Mouse (Mus musculus) c-Kit-positive CD71-negative TER-119-negative erythroid progenitor cells, embryonic 14.5 days (primary cell): ENCODE measurements around the gene Rbfox2.
"Not testable (repeated sequence)": the region's sequence is repeated elsewhere in the genome, so short reads cannot be mapped to it uniquely, and the experiment has no call there.

Experiments used
- DNase-seq: peaks from one replicate; pipeline ENCODE4 v3.0.0-alpha.2; 2013; ENCODE audit warnings: low read depth

The Rbfox2 gene

DNA sequence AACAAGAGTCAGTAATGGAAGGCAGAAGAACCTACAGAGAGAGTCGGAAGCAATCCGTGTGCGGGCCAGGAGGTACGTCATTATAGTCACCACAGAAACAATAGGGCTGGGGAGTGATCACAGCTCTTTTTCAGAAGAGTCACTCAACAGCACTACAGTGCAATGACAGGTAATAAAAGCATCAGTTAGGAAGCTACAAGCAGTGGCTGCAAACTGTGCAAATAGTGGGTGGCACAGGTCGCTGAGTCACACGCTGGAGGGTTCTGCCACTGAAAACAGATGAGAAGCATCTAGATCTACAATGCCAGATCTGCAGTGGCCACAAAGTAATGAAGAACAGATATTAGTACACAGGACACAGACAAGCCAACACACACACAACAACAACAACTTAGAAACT is 32.9 kb downstream of the Rbfox2 start:
- DNase-seq, result no peak

- DNase-seq, result no peak
Measured at GRCm38 (mm10) chr15:77271285-77271684, 35.5 kb downstream of the Rbfox2 start.

DNA sequence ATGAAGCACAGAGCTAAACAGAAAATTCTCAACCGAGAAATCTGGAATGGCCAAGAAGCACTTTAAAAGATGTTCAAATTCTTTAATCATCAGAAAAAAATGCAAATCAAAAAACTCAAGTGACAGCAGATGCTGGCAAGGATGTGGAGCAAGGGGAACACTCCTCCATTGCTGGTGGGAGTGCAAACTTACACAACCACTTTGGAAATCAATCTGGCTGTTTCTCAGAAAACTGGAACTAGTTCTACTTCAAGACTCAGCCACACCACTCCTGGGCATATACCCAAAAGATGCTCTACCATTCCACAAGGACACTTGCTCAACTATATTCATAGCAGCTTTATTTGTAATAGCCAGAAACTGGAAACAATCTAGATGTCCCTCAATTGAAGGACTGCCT is 37.3 kb downstream of the Rbfox2 start:
- DNase-seq, result not testable (repeated sequence)

GRCm38 (mm10) chr15:77268415-77268814 is 38.4 kb downstream of the Rbfox2 start:
- DNase-seq, result no peak

DNA sequence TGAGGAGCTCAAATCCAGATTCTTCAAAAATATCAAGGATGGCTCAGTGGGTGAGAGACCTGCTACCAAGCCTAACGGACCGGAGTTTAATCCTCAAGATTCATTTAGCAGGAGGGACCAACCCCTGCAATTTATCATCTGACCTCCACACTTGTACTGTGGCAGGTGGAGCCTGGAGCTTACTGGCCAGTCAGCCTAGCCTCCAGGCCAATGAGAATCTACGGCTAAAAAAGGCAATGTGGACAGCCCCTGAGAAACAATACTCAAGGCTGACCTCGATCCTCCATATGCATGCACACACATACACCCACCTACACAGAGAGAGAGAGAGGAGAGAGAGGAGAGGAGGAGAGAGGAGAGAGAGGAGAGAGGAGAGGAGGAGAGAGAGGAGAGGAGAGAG is 41.5 kb downstream of the Rbfox2 start:
- DNase-seq, result no peak

- DNase-seq, result no peak
Measured at GRCm38 (mm10) chr15:77264314-77264713, 42.5 kb downstream of the Rbfox2 start.

DNA sequence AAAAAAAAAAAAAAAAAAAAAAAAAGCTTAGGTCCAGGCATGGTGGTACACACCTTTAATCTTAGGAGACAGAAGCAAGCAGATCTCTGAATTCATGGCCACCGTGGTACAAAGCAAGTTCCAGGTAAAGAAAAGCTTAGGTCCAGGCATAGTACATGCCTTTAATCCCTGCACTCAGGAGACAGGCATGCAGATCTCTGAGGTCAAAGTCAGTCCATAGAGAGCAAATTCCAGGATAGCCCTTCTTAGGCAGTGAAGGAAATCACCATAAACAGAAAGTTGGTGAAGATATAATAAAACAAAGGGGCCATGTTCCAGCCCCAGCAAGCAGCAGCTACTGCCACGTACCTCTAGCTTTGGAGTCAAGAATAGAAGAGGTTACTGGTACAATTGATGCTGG is 44.0 kb downstream of the Rbfox2 start:
- DNase-seq, result no peak

DNA sequence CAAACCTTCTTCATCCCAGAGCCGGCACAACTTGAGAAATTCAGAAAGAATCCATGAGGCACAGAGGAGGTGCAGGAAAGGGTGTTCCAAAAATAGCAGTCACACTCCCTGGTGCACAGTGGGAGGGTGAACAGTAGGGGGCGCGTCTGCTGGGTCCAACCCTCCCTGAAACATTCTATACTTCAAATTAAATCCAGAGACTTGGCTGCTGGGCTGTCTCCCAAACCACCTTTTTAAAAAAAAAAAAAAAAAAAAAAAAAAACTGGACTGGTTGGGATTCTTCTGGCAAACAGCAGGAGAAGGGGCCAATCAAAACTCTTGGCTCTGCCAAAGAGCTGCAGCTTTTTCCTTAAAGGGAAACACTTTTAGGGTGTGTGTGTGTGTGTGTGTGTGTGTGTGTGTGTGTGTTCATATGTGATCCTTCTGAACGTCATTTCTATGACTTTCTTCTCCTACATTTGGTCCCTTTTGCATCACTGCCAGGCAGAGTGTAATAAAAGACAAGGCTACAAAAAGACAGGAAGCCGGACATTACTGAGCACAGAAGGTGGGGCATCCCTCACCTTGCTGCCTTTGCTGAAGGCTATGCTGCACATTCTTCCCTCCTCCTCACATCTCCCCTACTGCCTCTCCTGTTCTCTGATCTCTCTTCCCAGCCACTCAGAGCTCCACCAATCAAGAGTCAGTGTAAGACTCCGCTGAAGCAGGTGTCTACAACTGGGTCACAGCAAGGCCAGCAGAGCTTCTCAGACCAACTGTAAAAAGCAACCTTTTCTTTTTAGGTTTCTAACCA is 49.2 kb downstream of the Rbfox2 start:
- peak; percentile 14 for DNase-seq

DNA sequence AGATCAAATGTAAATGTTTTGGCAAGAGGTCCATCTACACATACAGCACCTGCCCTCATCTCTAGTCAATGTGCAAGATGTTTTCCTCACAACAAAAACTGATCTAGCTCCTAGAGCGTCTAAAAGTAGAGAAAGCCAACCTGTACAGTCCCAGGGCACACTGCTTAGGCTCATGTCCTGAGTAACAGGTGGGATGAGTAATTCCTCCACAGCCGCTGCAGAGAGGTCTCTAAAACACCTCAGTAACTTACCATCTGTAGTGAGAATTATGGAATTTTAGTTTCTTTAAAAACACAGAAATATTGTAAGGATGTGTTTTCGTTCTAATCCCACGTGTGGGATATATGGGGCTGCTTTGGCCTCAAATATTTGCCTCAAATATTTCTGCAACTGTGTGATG is 50.0 kb downstream of the Rbfox2 start:
- no peak for DNase-seq

DNA sequence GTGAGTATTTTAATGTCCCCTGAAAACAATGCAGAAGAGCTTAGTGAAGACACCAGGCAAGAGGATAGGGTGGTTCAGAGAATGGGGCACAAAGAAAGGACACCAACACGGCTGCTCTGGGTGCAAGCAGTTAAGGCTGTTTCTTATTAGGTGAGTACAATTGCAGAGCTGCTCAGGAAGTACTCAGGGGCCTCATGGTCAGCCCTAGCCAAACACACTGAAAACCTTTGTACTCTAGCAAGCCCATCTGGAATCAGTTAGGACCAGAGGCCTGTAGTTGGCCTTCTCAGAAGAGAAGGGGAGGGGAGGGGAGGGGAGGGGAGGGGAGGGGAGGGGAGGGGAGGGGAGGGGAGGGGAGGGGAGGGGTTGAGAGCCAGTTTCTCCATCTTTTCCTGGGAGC is 52.2 kb downstream of the Rbfox2 start:
- DNase-seq, result no peak

DNA sequence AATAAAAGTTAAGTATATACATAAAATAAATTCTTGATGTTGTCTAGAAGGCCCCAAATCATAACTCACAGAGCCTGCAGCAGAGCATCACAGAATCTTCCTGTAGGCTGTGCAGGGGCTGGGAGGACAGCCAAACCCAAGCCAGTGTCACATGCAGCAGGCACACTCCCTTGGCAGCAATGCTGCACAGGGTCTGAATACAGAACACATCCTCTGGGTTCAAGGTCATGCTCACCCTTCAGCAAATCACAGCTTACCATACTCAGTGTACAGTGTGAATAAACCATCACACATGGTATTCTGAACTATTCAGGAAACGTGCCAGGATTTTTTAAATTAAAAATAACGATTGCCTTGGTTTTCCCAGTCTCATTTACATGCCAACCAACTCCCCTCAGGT is 52.7 kb downstream of the Rbfox2 start:
- no peak for DNase-seq

DNA sequence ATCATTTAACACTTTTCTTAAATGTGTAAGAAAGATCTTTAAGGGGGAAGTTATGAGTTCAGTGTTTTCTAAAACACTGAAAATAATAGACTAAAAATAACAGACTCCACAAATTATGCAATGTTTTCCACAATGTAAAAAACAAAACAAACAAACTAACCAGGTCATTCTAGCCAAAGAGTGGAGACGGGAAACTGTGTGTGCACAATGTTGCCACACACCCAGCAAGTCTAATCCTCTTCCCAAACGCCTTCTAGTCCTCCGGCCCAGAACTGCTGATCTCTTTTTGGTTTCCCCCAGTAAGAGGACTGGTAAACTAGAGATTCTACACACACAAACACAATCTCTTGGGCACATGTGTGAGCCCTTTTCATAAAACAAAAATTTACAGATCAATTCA is 55.1 kb downstream of the Rbfox2 start:
- no peak for DNase-seq

DNA sequence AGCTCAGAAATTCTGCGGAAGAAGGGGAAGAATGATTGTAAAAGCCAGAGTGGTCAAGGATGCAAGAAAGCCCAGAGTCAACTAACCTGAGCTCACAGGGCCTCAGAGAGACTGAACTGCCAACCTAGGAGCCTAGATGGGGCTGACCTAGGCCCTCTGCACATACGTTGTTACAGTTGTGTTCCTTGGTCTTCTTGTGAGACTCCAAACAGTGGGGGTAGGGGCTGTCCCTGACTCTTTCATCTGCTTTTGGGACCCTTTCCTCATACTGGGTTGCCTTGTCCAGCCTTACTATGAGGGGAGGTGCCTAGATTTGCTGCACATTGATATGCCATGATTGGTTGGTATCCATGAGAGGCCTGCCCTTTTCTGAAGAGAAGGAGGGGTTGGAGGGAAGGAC is 56.0 kb downstream of the Rbfox2 start:
- DNase-seq, result no peak

DNA sequence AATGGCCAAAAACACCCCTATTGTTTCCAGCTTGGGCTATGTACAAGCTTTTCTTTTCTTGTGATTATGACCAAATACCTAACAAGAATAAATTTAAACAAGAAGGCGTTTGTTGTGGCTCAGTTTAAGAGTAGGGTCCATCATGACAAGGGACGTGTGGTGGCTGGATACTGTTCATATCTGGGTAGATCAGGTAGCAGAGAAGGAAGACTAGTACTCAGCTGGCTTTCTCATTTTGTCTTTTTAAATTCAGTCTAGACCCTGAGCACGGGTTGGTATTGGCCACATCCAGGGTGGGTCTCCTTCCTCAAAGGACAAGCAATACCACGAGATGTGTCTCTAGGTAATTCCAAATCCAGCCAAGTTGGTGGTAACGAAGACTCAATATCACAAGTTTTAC is 57.4 kb downstream of the Rbfox2 start:
- DNase-seq, result no peak

- no peak for DNase-seq
Measured at GRCm38 (mm10) chr15:77245418-77246365, 61.1 kb downstream of the Rbfox2 start.

DNA sequence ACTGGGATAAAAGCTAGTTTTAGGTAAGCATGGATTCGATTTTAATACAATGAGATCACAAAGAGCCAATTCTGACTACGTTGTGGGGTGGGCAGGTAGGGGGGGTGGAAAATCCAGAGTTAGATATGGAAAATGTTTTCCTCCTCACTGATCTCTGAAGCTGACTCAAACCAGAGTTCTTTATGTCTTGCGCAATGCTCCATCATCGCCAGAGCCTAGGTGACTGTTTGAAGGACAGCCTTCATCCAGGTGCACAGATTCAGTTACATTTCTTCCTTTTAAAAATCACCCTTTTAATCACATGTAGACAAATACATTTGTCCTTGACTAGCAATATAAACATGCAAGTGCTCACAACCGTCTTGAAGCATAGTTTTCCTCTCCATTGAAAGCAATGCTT is 62.2 kb downstream of the Rbfox2 start:
- DNase-seq, result no peak

GRCm38 (mm10) chr15:77243876-77244560 is 62.8 kb downstream of the Rbfox2 start:
- no peak for DNase-seq

DNA sequence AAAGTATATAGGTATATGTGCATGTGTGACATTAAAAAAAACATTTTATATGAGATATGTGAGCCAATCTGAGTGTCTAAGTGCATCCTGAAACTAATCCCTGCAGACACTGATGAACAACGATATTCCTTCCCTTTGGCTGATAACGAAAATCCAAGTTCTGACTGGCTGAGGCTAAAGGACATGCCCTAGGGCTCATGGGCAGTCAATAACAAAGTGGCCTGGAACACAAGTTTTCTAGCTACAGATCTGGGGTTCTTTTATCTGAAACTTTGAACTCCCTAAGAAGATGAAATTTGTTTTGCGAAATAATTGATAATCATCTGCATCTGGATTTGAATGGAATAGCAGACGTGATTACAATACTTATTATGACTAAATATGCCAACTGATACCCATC is 66.2 kb downstream of the Rbfox2 start:
- DNase-seq, result no peak

DNA sequence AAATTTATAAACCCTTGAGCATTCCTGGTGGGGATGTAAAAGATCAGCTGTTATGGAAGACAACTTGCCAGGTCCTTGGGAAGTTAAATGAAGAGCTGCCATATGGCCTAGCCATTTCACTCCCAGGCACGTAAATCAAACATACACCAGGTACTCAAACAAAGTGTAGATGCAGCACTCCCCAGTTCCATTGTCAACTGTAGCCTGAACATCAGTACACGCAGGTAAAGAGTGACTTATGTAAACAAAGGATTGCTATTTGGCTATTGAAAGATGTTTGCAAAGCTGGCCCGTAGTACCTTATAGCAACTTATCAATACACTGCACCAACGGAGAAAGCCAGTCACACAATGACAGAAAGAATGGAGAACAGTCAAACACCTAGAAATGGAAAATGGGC is 67.2 kb downstream of the Rbfox2 start:
- DNase-seq, result no peak

DNA sequence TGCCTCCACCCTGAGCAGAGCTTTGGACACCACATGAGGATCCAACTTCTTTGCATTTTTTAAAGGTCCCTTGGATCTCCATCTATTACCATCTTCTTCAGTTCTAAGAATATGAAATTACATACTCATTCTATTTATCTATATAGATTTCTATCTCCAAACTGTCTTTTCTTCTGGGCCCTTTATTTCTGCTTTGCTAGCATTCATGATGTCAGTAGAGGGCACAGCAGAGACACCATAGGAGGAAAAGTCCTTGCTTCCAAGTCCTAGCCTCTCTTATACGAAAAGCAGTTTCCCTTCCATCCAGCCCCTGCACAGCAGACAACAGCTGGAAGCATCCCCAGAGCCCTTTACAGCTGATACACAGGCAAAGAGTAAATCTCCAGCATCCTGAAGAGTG is 69.1 kb downstream of the Rbfox2 start:
- DNase-seq, result no peak

DNA sequence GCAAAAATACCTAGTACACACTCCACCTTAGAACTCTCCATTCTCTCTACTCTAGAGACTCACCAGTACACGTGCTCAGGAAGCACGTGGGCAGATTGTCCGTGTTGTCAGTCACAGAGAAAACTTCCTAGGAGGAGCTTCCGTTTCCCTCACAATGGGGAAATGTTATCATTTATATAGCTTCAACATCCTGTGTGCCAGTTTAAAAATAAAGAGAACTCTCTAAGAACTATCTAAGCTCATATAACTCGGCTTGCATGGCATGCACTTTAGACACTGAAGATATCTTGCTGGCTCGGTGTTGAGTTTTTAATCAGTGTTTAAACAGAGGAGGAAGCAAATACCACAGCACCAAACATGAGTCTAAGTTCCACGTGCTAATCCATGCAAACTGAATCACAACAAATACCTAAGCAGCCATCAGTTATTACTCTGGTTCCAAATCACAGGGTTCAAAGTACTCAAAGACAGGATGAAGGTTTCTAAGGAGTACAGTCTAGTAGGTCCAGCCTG is 70.7 kb downstream of the Rbfox2 start:
- DNase-seq, result no peak

- no peak for DNase-seq
Measured at GRCm38 (mm10) chr15:77235551-77235950, 71.3 kb downstream of the Rbfox2 start.
